Mouse (Mus musculus): Measurements from ENCODE around the gene Tpsg1.

DNA sequence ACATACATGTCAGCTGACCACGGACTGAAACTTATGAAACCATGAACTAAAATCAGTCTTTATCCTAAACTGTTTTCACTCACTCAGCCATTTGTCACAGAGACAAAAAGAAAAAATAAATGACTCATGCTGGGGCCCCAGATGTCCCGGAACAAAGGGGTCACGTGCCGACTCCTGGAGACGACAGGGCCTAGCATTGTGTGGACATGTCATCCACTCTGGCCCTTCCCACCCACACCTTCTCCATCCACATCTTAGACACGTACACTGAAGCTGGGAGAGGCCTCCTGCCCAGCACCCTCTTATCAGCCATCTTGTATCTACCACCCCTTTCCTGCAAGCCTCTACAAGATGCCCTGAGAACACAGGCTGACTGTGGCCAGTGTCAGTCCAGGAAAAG, 48.9 kb downstream of the Tpsg1 start:
- TF ChIP-seq CTCF (IDR thresholded peaks at IDR 0.05; ENCODE audit: insufficient read depth, low read length) (no peak), POLR2A (IDR thresholded peaks at IDR 0.05; ENCODE audit: borderline replicate concordance, extremely low read depth, low read depth, low read length) (no peak)
